Mouse (Mus musculus): ENCODE measurements at regions not wholly inside any gene's neighbourhood (a gene's known extent, or its start where the extent isn't known, plus 50 kb on each side); places are given as distances from the start of the nearest gene placed in this dataset.

GRCm38 (mm10) chr2:106455972-106456371 is 237.1 kb upstream of the Mpped2 start:
- DNase-seq (ENCODE audit: low spot score), result no peak

GRCm38 (mm10) chr2:106458003-106458402 is 235.1 kb upstream of the Mpped2 start:
- DNase-seq (ENCODE audit: low spot score), result no peak

DNA sequence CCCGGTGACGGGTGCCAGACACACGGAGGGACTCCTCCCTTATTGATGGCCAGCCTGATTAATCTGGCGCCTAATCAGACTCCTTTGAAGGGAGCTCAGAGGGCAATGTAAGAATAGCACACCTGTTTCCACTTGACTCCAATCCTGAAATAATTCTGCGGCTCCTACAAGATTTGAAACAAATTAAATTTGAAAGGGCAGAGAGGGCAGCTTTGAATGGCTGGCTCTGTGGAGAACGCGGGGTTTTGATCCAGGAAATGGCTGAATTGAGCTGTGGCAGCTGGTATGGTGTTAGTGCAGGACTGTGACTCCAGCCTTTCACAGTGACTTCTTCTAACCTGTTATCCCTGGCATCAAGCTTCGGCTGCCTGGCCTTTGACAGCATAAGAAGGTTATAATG is 232.0 kb upstream of the Mpped2 start:
- DNase-seq (ENCODE audit: low spot score), result no peak

- DNase-seq (ENCODE audit: low spot score), result no peak
Observed at GRCm38 (mm10) chr2:106461490-106461889, 231.6 kb upstream of the Mpped2 start.

DNA sequence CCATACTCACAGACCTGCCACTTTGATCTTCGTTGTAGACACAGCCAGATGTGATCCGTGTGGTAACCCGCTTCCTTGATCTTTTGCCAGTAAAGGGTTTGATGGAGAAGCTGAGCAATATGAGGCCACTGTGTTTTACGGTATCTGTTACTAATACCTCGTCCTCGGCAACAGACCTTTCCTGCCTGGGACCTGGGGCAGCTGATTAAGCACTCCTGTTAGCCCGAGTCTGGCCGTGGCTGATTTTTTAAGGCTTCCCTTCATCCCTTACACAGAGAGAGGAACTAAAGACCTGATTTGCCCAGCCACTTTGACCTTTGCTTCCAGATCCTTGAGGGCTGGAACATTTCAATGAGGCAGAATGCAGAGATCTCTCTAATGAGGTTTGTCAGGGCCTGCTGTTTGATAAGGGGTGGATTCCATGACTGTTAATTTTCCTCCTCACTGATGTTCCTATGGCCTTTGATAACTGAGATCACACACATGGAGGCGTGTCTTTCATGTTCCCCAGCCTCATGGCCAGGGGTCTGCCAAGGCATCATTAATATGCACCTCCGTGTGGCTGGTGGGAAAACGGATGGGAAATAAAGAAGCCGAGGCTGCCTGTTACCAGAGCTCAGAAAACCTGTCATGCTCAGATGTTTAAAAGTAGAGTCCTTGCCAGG is 231.0 kb upstream of the Mpped2 start:
- DNase-seq (ENCODE audit: low spot score), result no peak

DNA sequence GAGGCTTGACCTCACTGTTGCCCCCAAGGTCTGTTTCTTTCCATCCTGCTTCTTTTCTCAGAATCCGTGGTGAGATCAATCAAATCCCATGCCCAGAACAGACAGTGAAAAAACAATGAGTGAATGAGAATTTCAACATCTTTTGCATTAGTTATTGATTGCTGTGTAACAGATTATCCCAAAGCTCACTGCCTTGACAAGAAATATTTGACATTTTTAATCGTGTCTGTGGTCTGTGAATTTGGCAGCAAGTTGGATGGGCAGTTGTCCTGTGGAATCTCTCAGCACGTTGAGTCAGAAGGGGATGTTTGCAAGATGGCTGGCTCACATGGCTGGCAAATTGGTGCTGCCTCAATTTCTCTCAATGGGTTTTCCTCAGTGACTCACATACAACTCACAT is 228.0 kb upstream of the Mpped2 start:
- DNase-seq (ENCODE audit: low spot score), result no peak

DNA sequence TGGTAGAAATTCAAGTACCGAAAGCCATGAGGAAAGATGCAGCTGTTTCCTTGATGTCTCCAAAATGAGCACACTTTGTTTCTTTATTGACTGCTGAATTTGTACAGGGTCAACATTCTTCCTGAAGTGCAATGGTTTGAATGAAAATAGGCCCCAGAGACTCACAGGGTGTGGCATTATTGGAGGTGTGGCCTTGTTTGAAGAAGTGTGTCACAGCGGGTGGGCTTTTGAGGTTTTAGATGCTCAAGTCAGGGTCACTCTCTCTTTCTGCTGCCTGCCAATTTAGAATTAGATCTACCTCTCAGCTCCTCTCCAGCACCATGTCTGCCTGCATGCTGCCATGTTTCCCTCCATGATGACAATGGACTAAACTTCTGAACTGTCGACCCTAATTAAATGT is 227.2 kb upstream of the Mpped2 start:
- no peak for DNase-seq (ENCODE audit: low spot score)

GRCm38 (mm10) chr2:106469196-106469595 is 223.9 kb upstream of the Mpped2 start:
- no peak for DNase-seq (ENCODE audit: low spot score)

GRCm38 (mm10) chr2:106473458-106473857 is 219.6 kb upstream of the Mpped2 start:
- DNase-seq (ENCODE audit: low spot score), result no peak

DNA sequence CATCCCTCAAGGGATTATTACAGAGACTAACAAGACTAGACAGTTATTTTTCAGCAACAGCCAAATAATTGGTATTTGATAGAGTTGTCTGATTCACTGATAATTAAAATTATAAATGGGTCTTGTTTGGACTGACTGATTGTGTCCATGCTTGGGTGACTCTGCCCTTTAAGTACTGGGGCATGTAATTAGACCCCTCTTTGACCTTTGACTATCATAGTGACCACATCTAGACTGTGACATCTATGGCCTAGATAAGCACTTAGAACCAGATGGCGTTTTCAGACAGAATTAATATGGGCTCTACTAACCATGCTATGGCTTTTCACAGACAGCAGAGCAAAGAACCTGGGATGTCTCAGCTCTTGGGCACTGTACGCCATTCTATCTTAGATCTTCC is 215.1 kb upstream of the Mpped2 start:
- no peak for DNase-seq (ENCODE audit: low spot score)

GRCm38 (mm10) chr2:106487335-106488082 is 205.6 kb upstream of the Mpped2 start:
- DNase-seq (ENCODE audit: low spot score), result no peak

GRCm38 (mm10) chr2:106498735-106499134 is 194.3 kb upstream of the Mpped2 start:
- no peak for DNase-seq (ENCODE audit: low spot score)

DNA sequence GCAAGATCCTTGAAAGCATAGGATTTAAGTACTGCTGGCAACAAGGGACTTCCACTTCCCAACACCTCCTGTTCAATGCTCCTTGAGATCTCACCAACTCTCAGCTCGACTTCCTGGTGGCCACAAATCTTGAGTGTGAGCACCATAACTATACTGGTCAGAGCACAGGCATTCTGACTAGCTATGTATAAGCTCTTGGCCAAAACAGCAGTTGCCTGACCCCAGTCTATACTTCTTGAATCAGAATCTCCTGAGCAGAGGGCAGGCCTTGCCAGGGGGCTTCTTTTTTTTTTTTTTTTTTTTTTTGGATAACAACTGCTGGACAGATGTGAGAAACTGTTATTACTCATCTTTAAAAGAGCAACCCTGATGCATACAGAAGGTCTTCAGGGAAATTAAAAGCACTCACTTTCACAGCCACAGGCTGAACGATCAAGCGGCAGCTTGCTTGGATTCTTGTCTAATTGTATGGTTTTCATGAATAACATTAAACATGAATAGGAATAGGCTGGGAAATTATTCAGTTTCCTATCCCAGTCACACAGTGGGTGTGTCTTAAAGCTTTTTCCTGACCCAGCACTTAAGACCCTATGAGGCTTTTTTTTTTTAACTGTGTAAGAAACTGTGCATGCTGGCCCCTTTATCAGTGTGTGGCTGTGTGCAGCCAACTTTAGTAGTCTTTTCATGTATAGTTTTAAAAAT is 193.7 kb upstream of the Mpped2 start:
- DNase-seq (ENCODE audit: low spot score), result no peak

DNA sequence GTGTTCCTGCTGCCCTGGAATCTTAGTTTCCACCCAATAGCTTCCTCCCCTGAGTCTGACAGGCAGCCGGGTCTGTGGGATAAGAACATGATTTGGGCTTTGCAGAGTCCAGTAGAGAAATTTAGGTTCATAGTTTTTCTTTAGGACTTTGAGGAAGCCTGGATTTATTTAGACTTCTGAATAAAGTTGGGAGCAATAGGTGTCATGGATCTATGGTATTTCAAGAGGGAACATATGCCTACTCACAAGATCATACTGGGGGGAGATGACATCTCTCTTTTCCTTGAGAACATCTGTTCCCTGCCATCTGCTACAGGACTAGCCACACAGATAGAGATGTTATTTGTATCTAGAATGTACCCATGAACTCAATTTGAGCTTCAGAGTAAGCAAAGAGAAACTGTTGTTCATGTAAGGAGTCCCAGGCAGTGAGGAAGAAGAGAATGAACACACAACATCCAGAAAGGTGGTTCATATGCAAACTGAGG is 188.1 kb upstream of the Mpped2 start:
- DNase-seq (ENCODE audit: low spot score), result no peak

GRCm38 (mm10) chr2:106511889-106512288 is 181.2 kb upstream of the Mpped2 start:
- no peak for DNase-seq (ENCODE audit: low spot score)

GRCm38 (mm10) chr2:106512338-106513024 is 180.6 kb upstream of the Mpped2 start:
- DNase-seq (ENCODE audit: low spot score), result no peak

DNA sequence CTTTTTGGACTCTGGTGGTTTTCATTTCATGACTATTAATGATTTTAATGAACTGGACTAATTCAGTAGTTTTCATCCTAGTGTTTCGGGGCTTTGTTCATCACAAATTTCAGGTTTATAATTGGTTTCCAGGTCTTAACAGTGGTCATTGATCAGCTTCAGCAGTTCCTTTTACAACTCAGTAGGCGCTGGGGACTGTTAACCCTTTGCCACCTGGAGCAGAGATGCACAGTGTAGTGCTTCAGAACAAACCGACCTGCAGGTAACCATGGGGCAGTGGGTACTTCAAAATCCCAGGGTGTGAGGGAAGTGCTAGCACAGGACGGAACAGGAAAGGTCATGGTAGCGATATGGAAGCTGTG is 180.1 kb upstream of the Mpped2 start:
- DNase-seq (ENCODE audit: low spot score), result no peak

GRCm38 (mm10) chr2:106517224-106517623 is 175.8 kb upstream of the Mpped2 start:
- no peak for DNase-seq (ENCODE audit: low spot score)

- no peak for DNase-seq (ENCODE audit: low spot score)
Observed at GRCm38 (mm10) chr2:106522961-106523360, 170.1 kb upstream of the Mpped2 start.

GRCm38 (mm10) chr2:106527008-106527407 is 166.1 kb upstream of the Mpped2 start:
- DNase-seq (ENCODE audit: low spot score), result no peak

DNA sequence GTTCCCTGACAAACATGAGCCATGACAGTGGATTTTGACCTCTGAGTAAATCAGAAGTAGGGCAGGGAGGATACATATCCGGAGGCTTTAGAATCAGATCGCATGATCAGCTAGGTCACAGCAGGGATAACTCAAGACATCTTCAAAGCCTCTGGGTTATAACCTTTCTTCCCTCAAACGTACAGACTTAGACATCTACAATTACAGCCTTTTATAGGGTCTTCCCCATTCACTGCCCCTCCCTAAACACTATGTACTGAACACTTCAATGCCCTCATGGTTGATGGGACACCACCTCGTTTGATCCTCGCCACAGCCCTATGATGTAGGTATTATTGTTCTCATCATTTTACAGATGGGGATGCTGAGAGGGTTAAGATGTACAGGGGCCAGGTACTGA is 163.8 kb upstream of the Mpped2 start:
- DNase-seq (ENCODE audit: low spot score), result no peak

GRCm38 (mm10) chr2:106529746-106530145 is 163.3 kb upstream of the Mpped2 start:
- DNase-seq (ENCODE audit: low spot score), result no peak

- DNase-seq (ENCODE audit: low spot score), result no peak
Observed at GRCm38 (mm10) chr2:106538329-106538728, 154.7 kb upstream of the Mpped2 start.
